Mouse (Mus musculus): ENCODE data around the gene Synrg. TPM values are rescaled to one million over a fixed set of nuclear protein-coding genes. Genes with fewer than 3 reads are reported as not detected.

Gene Synrg
- polyA plus RNA-seq, 1 experiment from 2014 or later, result 10.2 TPM

Other genes with a start within 250 kb of the Synrg start
- gene Wfdc21, start 217.5 kb upstream of the Synrg start, polyA plus RNA-seq (2016; fragmentation: Nextera tagmentation; extraction: Ambion mirVana), result 3.3 and 4.1 TPM in 2 replicates
- gene Heatr6, start 210.7 kb upstream of the Synrg start, polyA plus RNA-seq (2016; fragmentation: Nextera tagmentation; extraction: Ambion mirVana), result 9.7 and 10.4 TPM in 2 replicates
- gene Hnf1b, start 114.4 kb upstream of the Synrg start, polyA plus RNA-seq (2016; fragmentation: Nextera tagmentation; extraction: Ambion mirVana), result 2.2 and 2.5 TPM in 2 replicates
- gene Ddx52, start 22.4 kb upstream of the Synrg start, polyA plus RNA-seq (2016; fragmentation: Nextera tagmentation; extraction: Ambion mirVana), result 24.3 and 27.4 TPM in 2 replicates
- gene Dusp14, start 104.8 kb downstream of the Synrg start, polyA plus RNA-seq (2016; fragmentation: Nextera tagmentation; extraction: Ambion mirVana), result 1.1 TPM in 2 replicates
- 16.2 and 16.7 TPM in 2 replicates for gene Tada2a, start 165.2 kb downstream of the Synrg start, polyA plus RNA-seq (2016; fragmentation: Nextera tagmentation; extraction: Ambion mirVana)
- gene Acaca, start 165.2 kb downstream of the Synrg start, polyA plus RNA-seq (2016; fragmentation: Nextera tagmentation; extraction: Ambion mirVana), result 11.8 and 12.6 TPM in 2 replicates
- gene Gm11437, start 203.0 kb downstream of the Synrg start, polyA plus RNA-seq (2016; fragmentation: Nextera tagmentation; extraction: Ambion mirVana), result not detected in 2 replicates

Measured in liver, embryonic 12.5 days (tissue).